Mouse (Mus musculus): ENCODE measurements around the gene Hoxd9.

DNA sequence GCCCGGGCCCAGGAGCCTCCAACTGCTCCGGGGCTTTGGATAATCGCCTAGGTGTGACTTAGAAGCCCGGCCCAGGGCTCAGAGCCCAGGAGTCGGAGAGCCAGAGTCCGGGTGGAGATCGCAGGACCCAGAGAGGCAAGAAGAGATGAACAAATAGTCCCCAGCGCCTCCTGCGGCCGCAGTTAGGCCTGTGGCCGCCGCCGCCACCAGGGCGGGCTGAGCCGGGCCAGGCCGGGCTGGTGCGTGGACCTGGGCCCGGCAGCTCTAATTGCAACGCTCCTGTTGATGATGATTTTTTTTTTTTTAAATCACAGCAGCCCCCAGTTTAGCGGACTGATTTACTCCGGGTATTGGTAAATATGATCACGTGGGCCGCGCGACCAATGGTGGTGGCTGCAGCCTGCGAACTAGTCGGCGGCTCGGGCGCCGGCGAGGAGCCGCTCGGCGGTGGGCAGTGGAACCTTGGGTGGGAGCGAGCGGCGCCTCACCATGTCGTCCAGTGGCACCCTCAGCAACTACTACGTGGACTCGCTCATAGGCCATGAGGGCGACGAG lies at the start of gene Hoxd9:
- TF ChIP-seq CTCF (conservative IDR thresholded peaks at IDR 0.05; ENCODE audit: insufficient read depth, insufficient read length, low read depth, low read length) (no peak), POLR2A (IDR thresholded peaks at IDR 0.05; ENCODE audit: low read depth, low read length) (peak; percentile 61)

Data from kidney, adult 2 months (tissue).